16 mouse cellular contexts compared by ENCODE assay signal in genomic region chr6:100482572-100482971, GRCm38 (mm10).
DNase-seq lines count a peak whose midpoint lies in the region; ATAC-seq and TF ChIP-seq lines count a peak whose summit lies in the region.
"Had no signal": no experiment of that assay in that cellular context is flagged by ENCODE, and none has a peak within 500 bp of the region (broad histone marks: within the 10 kb centered on the region; RNA-seq: fewer than 3 reads in every experiment).

No protein-coding gene starts in this region.

- H3K4me2 ChIP-seq in heart, postnatal 0 days (ENCODE audit: low read depth, low read length): peak overlapping the region; percentile 52
- peak overlapping the region; percentile 8; the same call in 1 of the 2 replicates for H3K4me2 ChIP-seq in stomach, embryonic 14.5 days (replicated peaks; ENCODE audit: low read depth, low read length)
- no peak overlapping the region for H3K4me2 ChIP-seq in stomach, postnatal 0 days (replicated peaks; ENCODE audit: low read depth)
- H3K4me2 ChIP-seq in embryonic facial prominence, embryonic 14.5 days (ENCODE audit: low read depth, low read length): peak overlapping the region; percentile 28
- H3K4me2 ChIP-seq in forebrain, postnatal 0 days (ENCODE audit: low read depth): no peak overlapping the region
- H3K4me2 ChIP-seq: forebrain, embryonic 15.5 days; neural tube, embryonic 12.5 days had no signal

- no peak for TF ChIP-seq EP300 in heart, postnatal 0 days (IDR thresholded peaks at IDR 0.05; ENCODE audit: low read depth)
- no peak for TF ChIP-seq EP300 in stomach, postnatal 0 days (optimal IDR thresholded peaks at IDR 0.05)

- no peak overlapping the region for H3K4me3 ChIP-seq in heart, postnatal 0 days (ENCODE audit: low read depth, low read length)
- H3K4me3 ChIP-seq in stomach, embryonic 14.5 days (ENCODE audit: low read depth, low read length): no peak overlapping the region
- H3K4me3 ChIP-seq in stomach, postnatal 0 days (ENCODE audit: low read depth, low read length): no peak overlapping the region
- H3K4me3 ChIP-seq in embryonic facial prominence, embryonic 14.5 days (ENCODE audit: low read depth, low read length): no peak overlapping the region
- no peak overlapping the region for H3K4me3 ChIP-seq in forebrain, postnatal 0 days (ENCODE audit: low read depth, low read length)
- H3K4me3 ChIP-seq: erythroblast, embryonic 14.5 days; forebrain, embryonic 15.5 days; neural tube, embryonic 12.5 days had no signal

- no peak for TF ChIP-seq CTCF in heart, postnatal 0 days (IDR thresholded peaks at IDR 0.05; ENCODE audit: low read depth)
- TF ChIP-seq CTCF in stomach, postnatal 0 days (IDR thresholded peaks at IDR 0.05; ENCODE audit: low read depth): no peak
- no peak for TF ChIP-seq CTCF in forebrain, postnatal 0 days (IDR thresholded peaks at IDR 0.05; ENCODE audit: low read depth)

- 44% methylated on average over 7 of the region's 7 CpGs for WGBS in heart, postnatal 0 days
- 21% methylated on average over 7 of the region's 7 CpGs for WGBS in stomach, embryonic 14.5 days
- WGBS in stomach, postnatal 0 days: 29% methylated on average over 7 of the region's 7 CpGs
- whole genome bisulfite sequencing in embryonic facial prominence, embryonic 14.5 days: 8% methylated on average over 7 of the region's 7 CpGs
- WGBS in forebrain, postnatal 0 days: 24% methylated on average over 7 of the region's 7 CpGs

- H3K27me3 ChIP-seq in heart, postnatal 0 days (ENCODE audit: control insufficient read depth, insufficient read depth, low read length): 0 out of 2 replicates have a peak, but pooled peaks cover 6% of the 10 kb centered on the region
- H3K27me3 ChIP-seq in stomach, embryonic 14.5 days (ENCODE audit: control insufficient read depth, insufficient read depth, low read length): no peaks in the 10 kb centered on the region
- H3K27me3 ChIP-seq in stomach, postnatal 0 days (ENCODE audit: control insufficient read depth, insufficient read depth, low read length): peaks cover 4% of the 10 kb centered on the region; the same call in 1 of the 2 replicates
- no peaks in the 10 kb centered on the region for H3K27me3 ChIP-seq in embryonic facial prominence, embryonic 14.5 days (replicated peaks; ENCODE audit: control insufficient read depth, insufficient read depth, low read length)
- H3K27me3 ChIP-seq in forebrain, postnatal 0 days (ENCODE audit: insufficient read depth, low read length): no peaks in the 10 kb centered on the region
- H3K27me3 ChIP-seq: forebrain, embryonic 15.5 days had no signal

- no peak for ATAC-seq in heart, postnatal 0 days (ENCODE audit: insufficient read depth, low read depth)
- no peak for ATAC-seq in stomach, embryonic 14.5 days (ENCODE audit: insufficient number of reproducible peaks, insufficient read depth, low FRiP score, low read depth)
- ATAC-seq in stomach, postnatal 0 days (ENCODE audit: low FRiP score, low TSS enrichment): no peak
- no peak for ATAC-seq in embryonic facial prominence, embryonic 14.5 days (ENCODE audit: low read depth)
- ATAC-seq in forebrain, postnatal 0 days: no peak
- ATAC-seq: CD4-positive, CD25-positive, alpha-beta regulatory T cell, adult 4 months; forebrain, embryonic 15.5 days; hindbrain, embryonic 16.5 days; Patski had no signal

- no peak overlapping the region for H3K9ac ChIP-seq in heart, postnatal 0 days (replicated peaks; ENCODE audit: low read depth, low read length)
- H3K9ac ChIP-seq in stomach, embryonic 14.5 days (replicated peaks; ENCODE audit: low read depth, low read length): no peak overlapping the region
- no peak overlapping the region for H3K9ac ChIP-seq in stomach, postnatal 0 days (ENCODE audit: low read length)
- peak overlapping the region; percentile 25; the same call in 1 of the 2 replicates for H3K9ac ChIP-seq in embryonic facial prominence, embryonic 14.5 days (ENCODE audit: low read depth, low read length)
- no peak overlapping the region for H3K9ac ChIP-seq in forebrain, postnatal 0 days
- H3K9ac ChIP-seq: forebrain, embryonic 15.5 days; neural tube, embryonic 12.5 days had no signal

- intact Hi-C loops in heart, postnatal 25 days (cut with DNase I): no loop called here

- DNase-seq in heart, postnatal 0 days (ENCODE audit: low spot score): no peak
- no peak for DNase-seq in heart, postnatal 25 days (ENCODE audit: low spot score)
- no peak for DNase-seq in stomach, postnatal 0 days (ENCODE audit: low spot score)
- no peak for DNase-seq in embryonic facial prominence, embryonic 14.5 days (ENCODE audit: low spot score)
- DNase-seq in forebrain, postnatal 0 days: no peak
- DNase-seq in layer of hippocampus, adult 9-10 months (ENCODE audit: low spot score): no peak
- DNase-seq: cerebellum, adult 8-10 months; kidney, adult 9 months; layer of hippocampus, adult 9-11 months had no signal

- H3K9me3 ChIP-seq in heart, postnatal 0 days (replicated peaks; ENCODE audit: control insufficient read depth, low read length): peaks cover 12% of the 10 kb centered on the region
- H3K9me3 ChIP-seq in stomach, embryonic 14.5 days (ENCODE audit: control insufficient read depth, low read depth, low read length): peaks cover 9% of the 10 kb centered on the region; the same call in 1 of the 2 replicates
- no peaks in the 10 kb centered on the region for H3K9me3 ChIP-seq in stomach, postnatal 0 days (ENCODE audit: control insufficient read depth, low read length)
- peaks cover 14% of the 10 kb centered on the region for H3K9me3 ChIP-seq in embryonic facial prominence, embryonic 14.5 days (ENCODE audit: control insufficient read depth, low read length)
- H3K9me3 ChIP-seq in forebrain, postnatal 0 days (ENCODE audit: low read length): no peaks in the 10 kb centered on the region

- no peak overlapping the region for H3K27ac ChIP-seq in heart, postnatal 0 days (ENCODE audit: low read depth)
- H3K27ac ChIP-seq in stomach, embryonic 14.5 days (ENCODE audit: low read length): no peak overlapping the region
- no peak overlapping the region for H3K27ac ChIP-seq in stomach, postnatal 0 days (replicated peaks)
- H3K27ac ChIP-seq in embryonic facial prominence, embryonic 14.5 days (replicated peaks; ENCODE audit: low read depth, low read length): peak overlapping the region; percentile 67
- H3K27ac ChIP-seq in forebrain, postnatal 0 days (ENCODE audit: low read depth, low read length): no peak overlapping the region
- H3K27ac ChIP-seq: forebrain, embryonic 15.5 days; neural tube, embryonic 12.5 days had no signal

- peaks cover 17% of the 10 kb centered on the region for H3K4me1 ChIP-seq in heart, postnatal 0 days (ENCODE audit: control insufficient read depth, insufficient read depth)
- H3K4me1 ChIP-seq in stomach, embryonic 14.5 days (ENCODE audit: control insufficient read depth, insufficient read depth, low read length): peaks cover 9% of the 10 kb centered on the region; the same call in 1 of the 2 replicates
- H3K4me1 ChIP-seq in stomach, postnatal 0 days (replicated peaks; ENCODE audit: control insufficient read depth, insufficient read depth): 0 out of 2 replicates have a peak, but pooled peaks cover 3% of the 10 kb centered on the region
- H3K4me1 ChIP-seq in embryonic facial prominence, embryonic 14.5 days (ENCODE audit: control insufficient read depth, insufficient read depth, low read length): peaks cover 27% of the 10 kb centered on the region
- no peaks in the 10 kb centered on the region for H3K4me1 ChIP-seq in forebrain, postnatal 0 days (ENCODE audit: insufficient read depth)
- H3K4me1 ChIP-seq: forebrain, embryonic 15.5 days had no signal

- no peaks in the 10 kb centered on the region for H3K36me3 ChIP-seq in heart, postnatal 0 days (replicated peaks; ENCODE audit: control insufficient read depth, insufficient read depth, low read length)
- no peaks in the 10 kb centered on the region for H3K36me3 ChIP-seq in stomach, embryonic 14.5 days (ENCODE audit: control insufficient read depth, insufficient read depth, low read length)
- H3K36me3 ChIP-seq in stomach, postnatal 0 days (ENCODE audit: control insufficient read depth, insufficient read depth, low read length): no peaks in the 10 kb centered on the region
- no peaks in the 10 kb centered on the region for H3K36me3 ChIP-seq in embryonic facial prominence, embryonic 14.5 days (ENCODE audit: control insufficient read depth, insufficient read depth, low read length)
- no peaks in the 10 kb centered on the region for H3K36me3 ChIP-seq in forebrain, postnatal 0 days (ENCODE audit: insufficient read depth)
- H3K36me3 ChIP-seq: forebrain, embryonic 15.5 days; neural tube, embryonic 12.5 days had no signal

Comparison
In these comparisons a context has a peak if more than half of its experiments do, and no peak if none do; other contexts are left out.
1. H3K4me2 ChIP-seq: peak in heart, postnatal 0 days (single experiment), stomach, embryonic 14.5 days (single experiment) and embryonic facial prominence, embryonic 14.5 days (single experiment); none in stomach, postnatal 0 days (single experiment) and forebrain, postnatal 0 days (single experiment).